8 mouse cellular contexts compared by ENCODE assay signal in genomic region chr17:24721383-24721955, GRCm38 (mm10). TPM values are rescaled to one million over a fixed set of nuclear protein-coding genes. Genes with fewer than 3 reads are reported as not detected.
A peak's percentile ranks its signal among the peaks of the same experiment; 100 is the strongest.
DNase-seq lines count a peak whose midpoint lies in the region; ATAC-seq and TF ChIP-seq lines count a peak whose summit lies in the region.
"Not testable (repeated sequence)": the region's sequence is repeated elsewhere in the genome, so short reads cannot be mapped to it uniquely, and the experiment has no call there.
"Had no signal": no experiment of that assay in that cellular context is flagged by ENCODE, and none has a peak within 500 bp of the region (broad histone marks: within the 10 kb centered on the region; RNA-seq: fewer than 3 reads in every experiment).

No protein-coding gene starts in this region.

- not testable (repeated sequence) for H3K9me3 ChIP-seq in embryonic facial prominence, embryonic 10.5 days; forebrain, embryonic 15.5 days; heart, postnatal 0 days (replicated peaks; ENCODE audit: control insufficient read depth, low read length); kidney, embryonic 14.5 days (ENCODE audit: control insufficient read depth, low read length); megakaryocyte, embryonic 14.5 days; neural tube, embryonic 13.5 days

- not testable (repeated sequence) for TF ChIP-seq EP300 in heart, postnatal 0 days (IDR thresholded peaks at IDR 0.05; ENCODE audit: low read depth)

- H3K4me1 ChIP-seq in embryonic facial prominence, embryonic 10.5 days: peaks cover 40% of the 10 kb centered on the region
- peaks cover 40% of the 10 kb centered on the region for H3K4me1 ChIP-seq in forebrain, embryonic 15.5 days
- peaks cover 20% of the 10 kb centered on the region; the same call in 1 of the 2 replicates for H3K4me1 ChIP-seq in heart, postnatal 0 days (ENCODE audit: control insufficient read depth, insufficient read depth)
- not testable (repeated sequence) for H3K4me1 ChIP-seq in kidney, embryonic 14.5 days (ENCODE audit: control insufficient read depth, insufficient read depth, low read length)
- H3K4me1 ChIP-seq in liver, adult 2 months (ENCODE audit: control insufficient read depth, insufficient read depth, low read length): peaks cover 21% of the 10 kb centered on the region
- peaks cover 47% of the 10 kb centered on the region for H3K4me1 ChIP-seq in megakaryocyte, embryonic 14.5 days
- peaks cover 42% of the 10 kb centered on the region for H3K4me1 ChIP-seq in neural tube, embryonic 13.5 days (replicated peaks)

- peaks cover 45% of the 10 kb centered on the region for H3K36me3 ChIP-seq in embryonic facial prominence, embryonic 10.5 days (replicated peaks)
- peaks cover 18% of the 10 kb centered on the region for H3K36me3 ChIP-seq in forebrain, embryonic 15.5 days
- H3K36me3 ChIP-seq in heart, postnatal 0 days (replicated peaks; ENCODE audit: control insufficient read depth, insufficient read depth, low read length): peaks cover 16% of the 10 kb centered on the region
- H3K36me3 ChIP-seq in kidney, embryonic 14.5 days (ENCODE audit: control insufficient read depth, insufficient read depth, low read length): peaks cover 24% of the 10 kb centered on the region
- H3K36me3 ChIP-seq in liver, adult 2 months (ENCODE audit: control insufficient read depth, insufficient read depth, low read length): peaks cover 12% of the 10 kb centered on the region
- peaks cover 38% of the 10 kb centered on the region for H3K36me3 ChIP-seq in megakaryocyte, embryonic 14.5 days (replicated peaks; ENCODE audit: low read length)
- peaks cover 26% of the 10 kb centered on the region for H3K36me3 ChIP-seq in neural tube, embryonic 13.5 days

- not testable (repeated sequence) for H3K79me2 ChIP-seq in liver, adult 2 months (ENCODE audit: control insufficient read depth, insufficient read depth, low read length)

- H3K4me2 ChIP-seq in forebrain, embryonic 15.5 days (replicated peaks): peak overlapping the region; percentile 70
- peak overlapping the region; percentile 63 for H3K4me2 ChIP-seq in heart, postnatal 0 days (ENCODE audit: low read depth, low read length)
- H3K4me2 ChIP-seq in kidney, embryonic 14.5 days (replicated peaks; ENCODE audit: low read depth, low read length): peak overlapping the region; percentile 78
- peak overlapping the region; percentile 78 for H3K4me2 ChIP-seq in neural tube, embryonic 13.5 days

- peak overlapping the region; percentile 90 for H3K4me3 ChIP-seq in embryonic facial prominence, embryonic 10.5 days
- peak overlapping the region; percentile 88 for H3K4me3 ChIP-seq in forebrain, embryonic 15.5 days
- peak overlapping the region; percentile 79 for H3K4me3 ChIP-seq in heart, postnatal 0 days (ENCODE audit: low read depth, low read length)
- peak overlapping the region; percentile 90 for H3K4me3 ChIP-seq in kidney, embryonic 14.5 days (ENCODE audit: low read length)
- H3K4me3 ChIP-seq in liver, adult 2 months (ENCODE audit: insufficient read depth, low read depth, low read length): peak overlapping the region; percentile 15; the same call in 1 of the 2 replicates
- H3K4me3 ChIP-seq in megakaryocyte, embryonic 14.5 days (replicated peaks): peak overlapping the region; percentile 85
- peak overlapping the region; percentile 87 for H3K4me3 ChIP-seq in neural tube, embryonic 13.5 days

- ATAC-seq in forebrain, embryonic 15.5 days (replicated peaks); heart, postnatal 0 days (ENCODE audit: insufficient read depth, low read depth); kidney, embryonic 14.5 days (ENCODE audit: low FRiP score, low TSS enrichment); neural tube, embryonic 13.5 days (ENCODE audit: low read depth): not testable (repeated sequence)

- DNase-seq in embryonic facial prominence, embryonic 10.5 days (ENCODE audit: low spot score); heart, postnatal 0 days (ENCODE audit: low spot score): not testable (repeated sequence)
- peak; percentile 18 for DNase-seq in liver, adult 2 months (ENCODE audit: extremely low read depth, low read depth, low spot score)

- WGBS in embryonic facial prominence, embryonic 10.5 days: 67% methylated on average over 7 of the region's 7 CpGs
- WGBS in forebrain, embryonic 15.5 days: 59% methylated on average over 7 of the region's 7 CpGs
- WGBS in heart, postnatal 0 days: 24% methylated on average over 7 of the region's 7 CpGs
- 58% methylated on average over 7 of the region's 7 CpGs for WGBS in kidney, embryonic 14.5 days
- 17% methylated on average over 7 of the region's 7 CpGs for WGBS in liver, adult 2 months
- WGBS in neural tube, embryonic 13.5 days: 65% methylated on average over 7 of the region's 7 CpGs

- H3K27ac ChIP-seq in embryonic facial prominence, embryonic 10.5 days (replicated peaks): 0 out of 2 replicates have a peak overlapping the region, but pooled peaks have one; percentile 40
- not testable (repeated sequence) for H3K27ac ChIP-seq in forebrain, embryonic 15.5 days (replicated peaks); heart, postnatal 0 days (ENCODE audit: low read depth); kidney, embryonic 14.5 days (ENCODE audit: low read depth, low read length); neural tube, embryonic 13.5 days (replicated peaks)
- 0 out of 2 replicates have a peak overlapping the region, but pooled peaks have one; percentile 6 for H3K27ac ChIP-seq in liver, adult 2 months (replicated peaks; ENCODE audit: insufficient read depth, low read depth, low read length)

- H3K9ac ChIP-seq in forebrain, embryonic 15.5 days (replicated peaks): peak overlapping the region; percentile 43
- H3K9ac ChIP-seq in heart, postnatal 0 days (replicated peaks; ENCODE audit: low read depth, low read length): peak overlapping the region; percentile 59; the same call in 1 of the 2 replicates
- peak overlapping the region; percentile 86 for H3K9ac ChIP-seq in kidney, embryonic 14.5 days (ENCODE audit: low read depth, low read length)
- peak overlapping the region; percentile 57 for H3K9ac ChIP-seq in liver, adult 2 months (ENCODE audit: low read depth, low read length)
- H3K9ac ChIP-seq in neural tube, embryonic 13.5 days: peak overlapping the region; percentile 71

- not testable (repeated sequence) for TF ChIP-seq POLR2A in liver, adult 2 months (IDR thresholded peaks at IDR 0.05; ENCODE audit: extremely low read depth, insufficient read depth, low read length)

- not testable (repeated sequence) for H3K27me3 ChIP-seq in embryonic facial prominence, embryonic 10.5 days (replicated peaks; ENCODE audit: low read depth, poor library complexity, severe bottlenecking); forebrain, embryonic 15.5 days; heart, postnatal 0 days (ENCODE audit: control insufficient read depth, insufficient read depth, low read length); kidney, embryonic 14.5 days (ENCODE audit: control insufficient read depth, insufficient read depth, low read length); liver, adult 2 months (ENCODE audit: control insufficient read depth, insufficient read depth, low read length); megakaryocyte, embryonic 14.5 days (replicated peaks); neural tube, embryonic 13.5 days

- TF ChIP-seq CTCF in heart, postnatal 0 days (IDR thresholded peaks at IDR 0.05; ENCODE audit: low read depth); liver, adult 2 months (IDR thresholded peaks at IDR 0.05; ENCODE audit: low read depth, low read length): not testable (repeated sequence)

RNA-seq across cellular contexts. Expression of gene Ndufb10, which starts 2.8 kb away (rescaled TPM):
- polyA plus RNA-seq in embryonic facial prominence, embryonic 10.5 days (2016; fragmentation: Nextera tagmentation; extraction: Ambion mirVana): 193 and 199 TPM in 2 replicates
- 249 and 261 TPM in 2 replicates for polyA plus RNA-seq in forebrain, embryonic 15.5 days (2015; fragmentation: Nextera tagmentation; extraction: Ambion mirVana)
- 434 and 667 TPM in 2 replicates for total RNA-seq in heart, postnatal 0 days (2014; rRNA removed; ENCODE audit: low replicate concordance)
- polyA plus RNA-seq in heart, postnatal 0 days (2015; fragmentation: Nextera tagmentation; extraction: Ambion mirVana): 1,293 and 1,354 TPM in 2 replicates
- 225 and 229 TPM in 2 replicates for polyA plus RNA-seq in kidney, embryonic 14.5 days (2014; fragmentation: Nextera tagmentation; extraction: Ambion mirVana)
- total RNA-seq in liver, adult 2 months (2014; rRNA removed): 290 TPM in 2 replicates
- 265 and 300 TPM in 2 replicates for polyA plus RNA-seq in liver, adult 2 months (2012; rRNA removed)
- 519 and 729 TPM in 2 replicates for polyA plus RNA-seq in megakaryocyte, embryonic 14.5 days (2012; ENCODE audit: insufficient read depth, low replicate concordance)
- 261 and 273 TPM in 2 replicates for polyA plus RNA-seq in neural tube, embryonic 13.5 days (2015; fragmentation: Nextera tagmentation; extraction: Ambion mirVana)

RNA-seq across cellular contexts. Expression of gene Rps2, which starts 3.6 kb away (rescaled TPM):
- 1,693 and 1,819 TPM in 2 replicates for polyA plus RNA-seq in embryonic facial prominence, embryonic 10.5 days (2016; fragmentation: Nextera tagmentation; extraction: Ambion mirVana)
- 816 and 846 TPM in 2 replicates for polyA plus RNA-seq in forebrain, embryonic 15.5 days (2015; fragmentation: Nextera tagmentation; extraction: Ambion mirVana)
- total RNA-seq in heart, postnatal 0 days (2014; rRNA removed; ENCODE audit: low replicate concordance): 2,967 and 2,982 TPM in 2 replicates
- polyA plus RNA-seq in heart, postnatal 0 days (2015; fragmentation: Nextera tagmentation; extraction: Ambion mirVana): 722 and 767 TPM in 2 replicates
- 1,741 and 1,827 TPM in 2 replicates for polyA plus RNA-seq in kidney, embryonic 14.5 days (2014; fragmentation: Nextera tagmentation; extraction: Ambion mirVana)
- 802 and 1,081 TPM in 2 replicates for total RNA-seq in liver, adult 2 months (2014; rRNA removed)
- polyA plus RNA-seq in liver, adult 2 months (2012; rRNA removed): 2,199 and 2,424 TPM in 2 replicates
- polyA plus RNA-seq in megakaryocyte, embryonic 14.5 days (2012; ENCODE audit: insufficient read depth, low replicate concordance): 653 and 1,069 TPM in 2 replicates
- 759 and 773 TPM in 2 replicates for polyA plus RNA-seq in neural tube, embryonic 13.5 days (2015; fragmentation: Nextera tagmentation; extraction: Ambion mirVana)

RNA-seq across cellular contexts. Expression of gene Rnf151, which starts 3.6 kb away (rescaled TPM):
- polyA plus RNA-seq in embryonic facial prominence, embryonic 10.5 days (2016; fragmentation: Nextera tagmentation; extraction: Ambion mirVana): 0.13 and 0.29 TPM in 2 replicates
- polyA plus RNA-seq in forebrain, embryonic 15.5 days (2015; fragmentation: Nextera tagmentation; extraction: Ambion mirVana): not detected in 2 replicates
- total RNA-seq in heart, postnatal 0 days (2014; rRNA removed; ENCODE audit: low replicate concordance): 6.5 TPM in 1 of 2 replicates, not detected in the other
- polyA plus RNA-seq in heart, postnatal 0 days (2015; fragmentation: Nextera tagmentation; extraction: Ambion mirVana): not detected in 2 replicates
- polyA plus RNA-seq in kidney, embryonic 14.5 days (2014; fragmentation: Nextera tagmentation; extraction: Ambion mirVana): 0.62 TPM in 1 of 2 replicates, not detected in the other
- total RNA-seq in liver, adult 2 months (2014; rRNA removed): not detected in 2 replicates
- polyA plus RNA-seq in liver, adult 2 months (2012; rRNA removed): 0.19 TPM in 1 of 2 replicates, not detected in the other
- 0.74 TPM in 1 of 2 replicates, not detected in the other for polyA plus RNA-seq in megakaryocyte, embryonic 14.5 days (2012; ENCODE audit: insufficient read depth, low replicate concordance)
- 0.18 TPM in 1 of 2 replicates, not detected in the other for polyA plus RNA-seq in neural tube, embryonic 13.5 days (2015; fragmentation: Nextera tagmentation; extraction: Ambion mirVana)
- total RNA-seq: gastrocnemius, postnatal 36 days had no signal

RNA-seq across cellular contexts. Expression of gene Rpl3l, which starts 6.2 kb away (rescaled TPM):
- not detected in 2 replicates for polyA plus RNA-seq in embryonic facial prominence, embryonic 10.5 days (2016; fragmentation: Nextera tagmentation; extraction: Ambion mirVana)
- not detected in 2 replicates for polyA plus RNA-seq in forebrain, embryonic 15.5 days (2015; fragmentation: Nextera tagmentation; extraction: Ambion mirVana)
- 0.54 and 2.1 TPM in 2 replicates for total RNA-seq in heart, postnatal 0 days (2014; rRNA removed; ENCODE audit: low replicate concordance)
- polyA plus RNA-seq in heart, postnatal 0 days (2015; fragmentation: Nextera tagmentation; extraction: Ambion mirVana): 7.2 TPM in 2 replicates
- not detected in 2 replicates for polyA plus RNA-seq in kidney, embryonic 14.5 days (2014; fragmentation: Nextera tagmentation; extraction: Ambion mirVana)
- 0.46 TPM in 1 of 2 replicates, not detected in the other for total RNA-seq in liver, adult 2 months (2014; rRNA removed)
- polyA plus RNA-seq in liver, adult 2 months (2012; rRNA removed): not detected in 2 replicates
- polyA plus RNA-seq in megakaryocyte, embryonic 14.5 days (2012; ENCODE audit: insufficient read depth, low replicate concordance): 0.35 TPM in 1 of 2 replicates, not detected in the other
- polyA plus RNA-seq in neural tube, embryonic 13.5 days (2015; fragmentation: Nextera tagmentation; extraction: Ambion mirVana): not detected in 2 replicates

RNA-seq across cellular contexts. Expression of gene Tbl3, which starts 14.0 kb away (rescaled TPM):
- 152 and 162 TPM in 2 replicates for polyA plus RNA-seq in embryonic facial prominence, embryonic 10.5 days (2016; fragmentation: Nextera tagmentation; extraction: Ambion mirVana)
- 79.5 and 83.9 TPM in 2 replicates for polyA plus RNA-seq in forebrain, embryonic 15.5 days (2015; fragmentation: Nextera tagmentation; extraction: Ambion mirVana)
- total RNA-seq in heart, postnatal 0 days (2014; rRNA removed; ENCODE audit: low replicate concordance): 33.9 and 42.2 TPM in 2 replicates
- polyA plus RNA-seq in heart, postnatal 0 days (2015; fragmentation: Nextera tagmentation; extraction: Ambion mirVana): 27.2 and 30.1 TPM in 2 replicates
- 64.8 and 105 TPM in 2 replicates for polyA plus RNA-seq in kidney, embryonic 14.5 days (2014; fragmentation: Nextera tagmentation; extraction: Ambion mirVana)
- 14.2 and 17.8 TPM in 2 replicates for total RNA-seq in liver, adult 2 months (2014; rRNA removed)
- polyA plus RNA-seq in liver, adult 2 months (2012; rRNA removed): 29.4 and 37.9 TPM in 2 replicates
- polyA plus RNA-seq in megakaryocyte, embryonic 14.5 days (2012; ENCODE audit: insufficient read depth, low replicate concordance): 16.6 and 17.1 TPM in 2 replicates
- 58.4 and 64.0 TPM in 2 replicates for polyA plus RNA-seq in neural tube, embryonic 13.5 days (2015; fragmentation: Nextera tagmentation; extraction: Ambion mirVana)

Comparison
In these comparisons a context has a peak if more than half of its experiments do, and no peak if none do; other contexts are left out.
1. H3K4me3 ChIP-seq: peak in every context shown above with its lines; median percentile 90 in embryonic facial prominence, embryonic 10.5 days; 90 in kidney, embryonic 14.5 days; 88 in forebrain, embryonic 15.5 days; 87 in neural tube, embryonic 13.5 days; 85 in megakaryocyte, embryonic 14.5 days; 79 in heart, postnatal 0 days; 15 in liver, adult 2 months.